Mouse (Mus musculus) olfactory bulb, adult 2 months (tissue): Measurements from ENCODE around the gene Zfp105. TPM values are rescaled to one million over a fixed set of nuclear protein-coding genes. Genes with fewer than 3 reads are reported as not detected.
A peak's percentile ranks its signal among the peaks of the same experiment; 100 is the strongest.

Source experiments
- H3K27ac ChIP-seq: fragments of 200-500 bp; 2 replicates; pipeline ENCODE4 v1.5.1; 2012; ENCODE audit warnings: low read depth, low read length; ENCODE audit not compliant: insufficient read depth
- H3K4me1 ChIP-seq: fragments of 200-500 bp; 2 replicates; pipeline ENCODE4 v1.6.1; 2012; ENCODE audit warnings: low read length; ENCODE audit not compliant: control insufficient read depth, insufficient read depth
- H3K4me3 ChIP-seq: fragments of 200-500 bp; 2 replicates; pipeline ENCODE4 v1.5.1; 2012; ENCODE audit warnings: mild to moderate bottlenecking, low read depth, low read length, moderate library complexity; ENCODE audit not compliant: insufficient read depth
- CTCF ChIP-seq: fragments of 200-500 bp; IDR thresholded peaks from 2 replicates; pipeline ENCODE4 v1.5.1; 2012; ENCODE audit warnings: low read depth, mild to moderate bottlenecking, low read length, moderate library complexity; ENCODE audit not compliant: insufficient read depth
- POLR2A ChIP-seq: fragments of 200-500 bp; IDR thresholded peaks from 2 replicates; pipeline ENCODE4 v1.6.1; 2012; ENCODE audit warnings: mild to moderate bottlenecking, low read depth, low read length, moderate library complexity; ENCODE audit not compliant: insufficient read depth
- WGBS: fragments of 180-500 bp; shearing (Covaris S2); methylation state at CpG from one replicate; pipeline ENCODE4 v1.1.7; 2018; 5-methylcytosine and 5-hydroxymethylcytosine counted together
- polyA plus RNA-seq: library from polyadenylated mRNA; stranded (reverse); fragments of >200 nt; gene quantifications from 2 replicates; pipeline ENCODE4 v1.2.4, GENCODE M21; 2012; ENCODE audit warnings: low replicate concordance; ENCODE audit not compliant: missing spikeins, insufficient read depth, insufficient read length

Gene Zfp105
- polyA plus RNA-seq = not detected in 2 replicates

DNA sequence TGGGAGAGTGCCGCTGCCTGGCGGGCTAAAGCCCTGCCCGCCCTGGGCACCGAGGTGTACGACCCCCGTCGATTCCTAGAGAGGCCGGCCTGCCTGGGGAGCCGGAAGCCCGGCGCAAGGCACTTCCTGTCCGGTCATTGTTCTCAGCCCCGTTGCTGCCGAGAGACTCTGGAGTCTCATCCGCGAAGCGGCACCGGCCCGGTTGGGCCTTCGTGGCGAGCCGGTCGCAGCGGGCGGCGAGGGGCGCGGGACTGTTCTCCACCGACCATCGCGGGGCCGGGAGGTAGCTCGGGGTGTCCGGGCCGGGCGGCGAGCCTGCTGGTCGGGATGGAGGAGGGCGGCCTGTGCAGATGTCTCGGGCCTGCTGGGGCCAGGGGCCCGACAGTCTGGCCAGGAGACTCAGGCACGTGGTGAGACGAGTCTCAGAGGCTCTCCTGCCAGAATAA lies at the start of gene Zfp105:
TSS of gene Zfp105 (plus strand) at position 137 of the 446 bp plus-strand sequence.
- TF ChIP-seq CTCF = no peak
- TF ChIP-seq POLR2A = peak; percentile 25; the same call in 1 of the 2 replicates
- Histone ChIP-seq H3K4me1 (no peaks in the 10 kb centered on the region), H3K4me3 (peak within 1 kb of the TSS; percentile 84), H3K27ac (no peak within 1 kb of the TSS; the same call in 1 of the 2 replicates)
- under 1% methylated on average over 43 of the region's 43 CpGs for WGBS

DNA sequence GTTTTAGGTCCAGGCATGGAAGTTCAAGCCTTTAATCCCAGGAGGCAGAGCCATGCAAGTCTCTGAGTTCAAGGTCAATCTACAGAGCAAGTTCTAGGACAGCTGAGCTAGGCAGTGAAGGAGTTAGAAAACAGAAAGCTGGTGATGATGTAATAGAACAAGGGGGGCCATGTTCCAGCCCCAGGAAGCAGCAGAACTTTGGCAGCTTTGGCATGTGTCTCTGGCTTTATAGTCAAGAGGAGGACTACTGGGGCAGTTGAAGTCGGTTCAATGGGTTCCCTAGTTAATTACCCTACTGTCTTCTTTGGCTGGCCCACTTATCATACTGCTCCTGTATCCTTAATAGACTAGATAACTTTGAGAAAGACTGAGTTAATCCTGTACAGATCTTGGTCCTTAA lies 48.2 kb upstream of the Zfp105 start:
- Histone ChIP-seq H3K27ac (no peak overlapping the region), H3K4me3 (no peak overlapping the region), H3K4me1 (no peaks in the 10 kb centered on the region)
- WGBS = 63% methylated on average over 1 of the region's 1 CpGs
- TF ChIP-seq CTCF (no peak), POLR2A (no peak)

DNA sequence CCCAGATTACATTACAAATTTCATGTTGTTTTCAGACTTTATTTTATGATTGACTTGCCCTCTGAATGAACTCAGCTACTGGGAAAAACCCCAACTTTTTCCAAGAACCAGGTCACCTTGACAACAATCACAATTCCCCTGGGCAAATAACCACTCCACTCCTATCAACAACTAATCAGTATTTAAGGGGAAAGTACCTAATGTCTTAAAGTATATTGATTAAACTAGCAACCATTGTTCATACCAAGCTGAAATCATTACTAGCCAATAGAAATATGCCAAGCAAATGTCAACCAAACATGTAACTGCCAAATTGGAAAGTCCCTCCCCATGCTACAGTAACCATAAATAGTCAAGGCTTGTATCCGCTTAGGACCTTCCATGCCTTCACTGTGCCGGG lies 47.7 kb upstream of the Zfp105 start:
- WGBS = 94% methylated on average over 2 of the region's 2 CpGs
- Histone ChIP-seq H3K4me1 (no peaks in the 10 kb centered on the region), H3K4me3 (no peak overlapping the region), H3K27ac (no peak overlapping the region)
- TF ChIP-seq POLR2A = no peak
- no peak for TF ChIP-seq CTCF

DNA sequence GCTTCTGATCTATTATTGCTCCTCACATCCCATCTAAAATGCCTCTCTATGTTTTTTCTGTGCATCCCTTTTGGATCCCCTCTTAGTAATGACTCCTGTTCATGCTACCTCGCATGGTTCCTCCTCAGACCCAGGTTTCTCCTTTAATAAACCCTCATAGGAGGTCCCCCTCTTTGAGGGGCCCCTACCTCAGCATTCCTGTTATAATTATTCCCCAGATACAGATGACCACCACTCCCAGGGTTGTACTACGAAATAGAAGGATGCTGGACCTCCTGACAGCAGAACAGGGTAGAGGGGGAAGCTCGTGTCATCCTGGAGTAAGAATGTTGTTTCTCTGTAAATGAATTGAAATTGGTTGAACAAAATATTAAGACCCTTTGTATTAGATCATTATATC lies 37.5 kb upstream of the Zfp105 start, which contains the start of gene Zkscan7:
TSS of gene Zkscan7 (plus strand) at position 301 of the 400 bp plus-strand sequence.
- H3K4me1 ChIP-seq = no peaks in the 10 kb centered on the region
- H3K27ac ChIP-seq = no peak within 1 kb of the TSS
- TF ChIP-seq POLR2A = no peak
- TF ChIP-seq CTCF = no peak
- peak within 1 kb of the TSS; percentile 75; the same call in 1 of the 2 replicates for H3K4me3 ChIP-seq
- 90% methylated on average over 3 of the region's 3 CpGs for WGBS

DNA sequence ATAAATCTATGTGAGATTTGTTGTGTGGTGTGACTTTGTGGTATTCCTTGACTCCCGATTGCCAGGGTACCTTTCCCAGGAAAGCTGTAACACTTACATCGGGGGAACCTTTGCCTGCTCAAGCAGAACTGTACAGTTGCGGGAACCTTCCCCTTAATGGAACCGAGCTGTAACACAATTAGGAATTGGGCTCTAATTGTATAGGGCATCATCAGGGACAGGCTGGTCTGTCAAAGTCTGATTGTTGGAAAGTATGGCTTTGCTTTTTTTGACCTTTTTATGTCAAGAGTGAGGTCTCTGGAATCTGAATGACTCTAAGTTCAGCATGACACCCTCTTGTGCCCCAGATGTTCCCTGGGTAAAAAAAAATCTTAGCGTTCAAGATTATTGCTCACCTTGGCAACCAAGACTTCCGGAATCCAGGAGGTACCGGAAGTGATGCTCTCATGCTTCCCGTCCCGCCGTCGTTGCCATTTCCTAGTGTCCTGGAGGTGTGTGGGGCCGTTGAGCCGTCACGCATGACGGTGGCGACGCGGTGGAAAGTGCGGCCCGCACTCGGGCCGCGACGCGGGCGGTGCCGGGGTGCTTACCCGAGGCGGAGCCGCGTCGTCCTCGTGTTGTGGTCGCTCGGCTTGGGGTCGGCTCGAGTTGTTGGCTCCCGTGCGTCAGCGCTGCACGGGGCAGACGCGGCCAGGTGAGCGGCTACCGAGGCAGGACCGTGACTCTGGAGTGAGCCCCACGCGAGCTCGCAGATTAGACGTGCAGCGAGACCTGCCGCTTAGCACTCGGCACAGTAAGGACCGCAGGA lies 36.3 kb upstream of the Zfp105 start:
- no peak overlapping the region for H3K27ac ChIP-seq
- TF ChIP-seq POLR2A = peak; percentile 73
- 0 out of 2 replicates have a peak, but pooled peaks have one; percentile 10 for TF ChIP-seq CTCF
- 6% methylated on average over 54 of the region's 54 CpGs for WGBS
- H3K4me1 ChIP-seq = no peaks in the 10 kb centered on the region
- peak overlapping the region; percentile 75 for H3K4me3 ChIP-seq

DNA sequence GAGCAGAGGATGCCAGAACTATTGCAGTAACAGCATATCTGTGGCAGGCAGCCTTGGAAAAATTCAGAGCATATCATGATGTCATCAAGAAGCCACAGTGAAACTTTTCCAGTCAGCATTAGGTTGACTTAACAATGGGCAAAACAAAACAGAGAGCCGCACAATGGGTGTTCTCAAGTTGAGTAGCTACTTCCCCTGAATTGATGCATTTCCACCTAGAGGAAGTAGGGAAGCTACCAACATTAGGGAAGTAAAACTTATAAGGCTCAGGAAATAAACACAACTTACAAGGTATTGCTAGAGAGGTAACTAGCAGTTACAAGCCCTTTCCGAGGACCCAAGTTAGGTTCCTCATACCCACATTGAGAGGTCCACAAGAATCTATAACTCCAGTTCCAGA lies 21.8 kb upstream of the Zfp105 start:
- TF ChIP-seq POLR2A (no peak), CTCF (no peak)
- 97% methylated on average over 2 of the region's 2 CpGs for WGBS

DNA sequence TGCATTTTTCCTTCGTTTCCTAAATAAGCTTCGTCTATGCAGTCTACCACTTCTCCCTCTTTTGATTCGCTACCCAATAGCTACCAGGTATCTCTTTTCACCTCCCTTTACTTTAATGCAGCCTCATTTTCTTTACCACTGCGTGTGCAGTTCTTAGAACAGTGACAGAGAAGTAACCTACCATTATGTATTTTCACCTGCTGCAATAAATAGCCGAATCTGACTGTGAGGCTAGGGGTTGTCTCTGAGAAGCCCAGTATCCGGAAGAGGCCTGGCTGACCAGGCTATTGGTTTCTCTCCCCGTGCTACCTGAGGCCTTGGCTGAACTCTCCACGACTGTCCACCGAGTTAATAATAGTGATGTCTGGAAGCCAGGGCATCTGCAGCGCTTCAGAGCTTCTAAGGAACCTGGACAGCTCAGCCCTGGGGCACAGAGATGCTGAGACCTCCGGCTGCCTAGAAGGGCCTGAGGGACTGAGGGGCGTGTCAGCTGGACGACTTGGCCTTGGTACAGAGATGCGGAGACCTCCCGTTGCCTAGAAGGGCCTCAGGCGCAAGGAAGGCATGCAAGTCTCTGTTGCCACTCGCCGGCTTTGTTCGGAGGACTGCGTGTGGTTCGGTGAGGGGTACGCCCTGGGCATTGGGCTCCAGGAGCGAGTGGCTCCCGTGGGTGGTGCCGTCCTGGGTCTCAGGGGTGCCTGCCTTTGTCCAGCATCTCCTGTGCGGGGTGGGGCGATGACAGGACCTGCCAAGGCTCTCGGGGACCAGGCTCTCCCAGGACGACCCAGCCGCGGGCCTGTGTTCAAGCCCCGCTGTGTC lies 19.9 kb upstream of the Zfp105 start:
- H3K27ac ChIP-seq = no peak overlapping the region
- peak overlapping the region; percentile 74 for H3K4me3 ChIP-seq
- TF ChIP-seq POLR2A = 0 out of 2 replicates have a peak, but pooled peaks have one; percentile 19
- TF ChIP-seq CTCF = no peak
- H3K4me1 ChIP-seq = peaks cover 7% of the 10 kb centered on the region
- WGBS = 18% methylated on average over 32 of the region's 32 CpGs

More for the DNA sequence above, 21.8 kb upstream of the Zfp105 start:
- H3K4me1 ChIP-seq = peaks cover 7% of the 10 kb centered on the region
- no peak overlapping the region for H3K4me3 ChIP-seq
- no peak overlapping the region for H3K27ac ChIP-seq

DNA sequence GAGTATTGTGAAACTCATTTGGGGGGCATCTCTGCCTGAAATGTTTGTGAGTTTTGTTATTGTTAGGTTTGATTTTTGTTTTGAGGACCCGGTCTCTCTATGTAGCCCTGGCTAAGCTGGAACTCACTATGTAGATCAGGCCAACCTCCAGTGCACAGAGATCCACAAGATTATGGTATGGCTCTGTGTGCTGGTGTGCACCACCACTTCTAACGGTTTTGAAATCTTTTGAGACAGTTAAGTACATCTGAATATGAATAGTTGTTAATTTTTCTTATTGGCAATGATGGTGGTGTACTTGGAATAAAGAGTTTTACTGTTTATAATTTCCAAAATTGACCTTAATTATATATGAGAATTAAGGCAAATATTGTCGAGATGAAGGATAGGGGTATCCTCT lies 436 bp upstream of the Zfp105 start:
- Histone ChIP-seq H3K4me3 (peak overlapping the region; percentile 84), H3K4me1 (no peaks in the 10 kb centered on the region), H3K27ac (no peak overlapping the region)
- WGBS = 38% methylated on average over 3 of the region's 3 CpGs
- TF ChIP-seq POLR2A (no peak), CTCF (no peak)

DNA sequence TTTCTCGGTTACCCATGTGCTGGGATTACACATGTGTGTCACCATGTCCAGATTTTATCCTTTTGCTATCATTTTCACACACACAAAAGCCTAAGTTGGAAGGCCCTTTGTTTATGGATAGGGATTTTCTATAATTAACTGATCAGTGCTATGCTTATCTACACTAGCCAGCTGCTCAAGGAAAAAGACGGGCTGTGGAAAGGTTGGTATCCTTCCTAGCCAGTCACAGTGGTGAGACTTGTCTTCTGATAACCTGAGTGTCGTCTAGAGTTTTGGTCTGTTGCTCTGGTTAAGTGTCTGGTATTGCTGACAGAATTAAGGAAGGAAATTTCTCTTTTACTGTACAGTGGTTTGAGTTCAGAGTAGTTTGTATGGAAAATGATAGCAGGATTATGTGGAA lies 6.0 kb downstream of the Zfp105 start:
- WGBS = 98% methylated on average over 3 of the region's 3 CpGs
- Histone ChIP-seq H3K4me1 (no peaks in the 10 kb centered on the region), H3K4me3 (no peak overlapping the region), H3K27ac (no peak overlapping the region)
- TF ChIP-seq POLR2A = no peak
- TF ChIP-seq CTCF = no peak
